20 mouse cellular contexts compared by ENCODE assay signal in the genomic region with DNA sequence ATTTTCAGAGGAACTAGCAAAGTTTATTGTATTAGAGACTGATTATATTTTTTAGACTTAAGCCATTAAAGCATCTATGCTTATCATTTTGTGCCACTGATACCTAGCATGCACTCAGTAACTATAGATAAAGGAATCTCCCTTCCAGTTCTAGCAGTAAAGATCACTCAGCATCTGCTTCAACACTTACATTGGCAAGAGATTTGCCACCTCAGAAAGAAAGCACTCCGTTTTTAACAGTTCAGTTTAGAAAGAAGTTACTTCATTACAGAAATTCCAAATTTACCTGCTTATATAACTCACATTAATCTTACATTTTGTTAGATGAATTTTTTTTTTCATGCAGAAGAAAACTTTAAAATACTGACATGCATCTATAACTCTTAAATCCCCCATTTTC.
DNase-seq lines count a peak whose midpoint lies in the region; ATAC-seq lines count a peak whose summit lies in the region.
"Had no signal": no experiment of that assay in that cellular context is flagged by ENCODE, and none has a peak within 500 bp of the region (broad histone marks: within the 10 kb centered on the region; RNA-seq: fewer than 3 reads in every experiment).

No protein-coding gene starts in this region.

- ATAC-seq in frontal cortex, adult (ENCODE audit: low TSS enrichment): peak; percentile 82
- ATAC-seq: activated CD4-positive, CD25-positive, alpha-beta regulatory T cell, adult 4 months; CD4-positive, CD25-positive, alpha-beta regulatory T cell, adult 4 months; forebrain, embryonic 13.5 days; forebrain, embryonic 15.5 days; forebrain, postnatal 0 days; Patski had no signal

- no peak for DNase-seq in frontal cortex, postnatal 14 days (ENCODE audit: low spot score in 2 of 2)
- DNase-seq in right cerebral cortex, adult 18-20 months: peak; percentile 33
- no peak for DNase-seq in right cerebral cortex, postnatal 4 days
- no peak for DNase-seq in adrenal gland, postnatal 4 days (ENCODE audit: low spot score in 2 of 2)
- DNase-seq: adrenal gland, adult 8-10 months; adrenal gland, postnatal 14 days; adrenal gland, postnatal 36 days; B cell, adult 2 months; cerebellum, adult 11-12 months; cerebellum, adult 2 months; cerebellum, adult 9-10 months; cerebellum, postnatal 10 days; cerebellum, postnatal 25 days; forebrain, postnatal 0 days had no signal
